Mouse (Mus musculus) liver, embryonic 14.5 days (tissue): ENCODE results near the gene Tns3. TPM values are rescaled to one million over a fixed set of nuclear protein-coding genes. Genes with fewer than 3 reads are reported as not detected.

ENCODE experiments used
- ATAC-seq: fragments of 200-750 bp; cut with Nextera tagmentation; 2 replicates; pipeline ENCODE4 v1.8.0; 2017; ENCODE audit warnings: moderate number of reproducible peaks, mild to moderate bottlenecking, moderate library complexity; ENCODE audit not compliant: insufficient read depth
- DNase-seq, 3 experiments: peaks; one replicate each; pipeline ENCODE4 v3.0.0-alpha.2; 2012 to 2013; ENCODE audit warnings: low read depth in 3 of 3, low spot score in 3 of 3
- H3K27ac ChIP-seq: fragments of 300-500 bp; sonication (generic); 2 replicates; pipeline ENCODE4 v1.5.1; 2014; ENCODE audit warnings: moderate library complexity, mild to moderate bottlenecking, control low read depth, inconsistent platforms
- H3K27me3 ChIP-seq: fragments of 300-500 bp; sonication (generic); 2 replicates; pipeline ENCODE4 v1.6.1; 2014; ENCODE audit warnings: mild to moderate bottlenecking, low read length, moderate library complexity; ENCODE audit not compliant: control insufficient read depth, insufficient read depth
- H3K36me3 ChIP-seq: fragments of 300-500 bp; sonication (generic); replicated peaks from 2 replicates; pipeline ENCODE4 v1.6.1; 2014; ENCODE audit warnings: low read depth; ENCODE audit not compliant: control insufficient read depth, insufficient read depth
- H3K4me1 ChIP-seq, 2 experiments: fragments of 200-500 bp in 1 of 2; fragments of 300-500 bp in 1 of 2; sonication (generic) in 1 of 2; replicated peaks; 2 replicates each; pipeline ENCODE4 v1.6.1; 2012 to 2014; ENCODE audit warnings: antibody characterized with exemption in 1 of 2, inconsistent platforms in 1 of 2, low read length in 1 of 2; ENCODE audit not compliant: control insufficient read depth in 2 of 2, insufficient read depth in 2 of 2
- H3K4me2 ChIP-seq: fragments of 300-500 bp; sonication (generic); 2 replicates; pipeline ENCODE4 v1.6.1; 2014; ENCODE audit warnings: low read depth, mild to moderate bottlenecking, control low read depth, moderate library complexity
- H3K4me3 ChIP-seq, 2 experiments: fragments of 200-500 bp in 1 of 2; fragments of 300-500 bp in 1 of 2; sonication (generic) in 1 of 2; 2 replicates each; pipeline ENCODE4 v1.5.1; 2012 to 2014; ENCODE audit warnings: low read depth in 2 of 2, low read length in 2 of 2, mild to moderate bottlenecking in 2 of 2, control low read depth in 1 of 2, inconsistent platforms in 1 of 2, moderate library complexity in 1 of 2; ENCODE audit not compliant: insufficient read depth in 1 of 2
- H3K9ac ChIP-seq: fragments of 300-500 bp; sonication (generic); replicated peaks from 2 replicates; pipeline ENCODE4 v1.6.1; 2014; ENCODE audit warnings: mild to moderate bottlenecking, control low read depth, moderate library complexity
- H3K9me3 ChIP-seq: fragments of 300-500 bp; sonication (generic); 2 replicates; pipeline ENCODE4 v1.6.1; 2016; ENCODE audit warnings: low read length, mixed read lengths; ENCODE audit not compliant: control insufficient read depth
- CTCF ChIP-seq: IDR thresholded peaks from 2 replicates; pipeline ENCODE4 v1.5.1; 2016; ENCODE audit warnings: antibody characterized with exemption, low read depth, control low read depth
- EP300 ChIP-seq: IDR thresholded peaks from 2 replicates; pipeline ENCODE4 v1.6.1; 2016; ENCODE audit warnings: antibody characterized with exemption, low read depth
- WGBS: fragments of 180-500 bp; shearing (Covaris S2); extraction: QIAGEN DNeasy Blood & Tissue Kit; methylation state at CpG from one replicate; pipeline ENCODE4 v1.1.7; 2014; ENCODE audit not compliant: insufficient replicate concordance; 5-methylcytosine and 5-hydroxymethylcytosine counted together
- polyA plus RNA-seq, 2 experiments: library from polyadenylated mRNA; depleted of rRNA in 1 of 2; stranded (reverse) in 1 of 2; unstranded in 1 of 2; fragments of >200 nt; fragmentation: Nextera tagmentation in 1 of 2; extraction: Ambion mirVana in 1 of 2; gene quantifications; 2 replicates each; pipeline versions ENCODE4 v1.2.1 to v1.2.3; 2012 to 2014

Gene Tns3
- polyA plus RNA-seq, 2 experiments: 2.0 to 3.0 TPM

- H3K36me3 ChIP-seq: no peaks in the 10 kb centered on the region
- no peak for DNase-seq
- H3K27me3 ChIP-seq: no peaks in the 10 kb centered on the region
- no peak overlapping the region for H3K27ac ChIP-seq
- TF ChIP-seq CTCF (no peak), EP300 (no peak)
- H3K4me1 ChIP-seq: peaks cover 0 to 9% of the 10 kb centered on the region in 2 experiments; a peak in 2 of 4 replicates
- H3K9me3 ChIP-seq: no peaks in the 10 kb centered on the region
- 60% methylated on average over 3 of the region's 3 CpGs for WGBS
- no peak overlapping the region for H3K9ac ChIP-seq
- ATAC-seq: no peak
- no peak overlapping the region for H3K4me3 ChIP-seq
- H3K4me2 ChIP-seq: no peak overlapping the region
Observed at GRCm38 (mm10) chr11:8583137-8583536, 81.2 kb downstream of the Tns3 start.

- ATAC-seq: no peak
- Histone ChIP-seq H3K9me3 (no peaks in the 10 kb centered on the region), H3K9ac (no peak overlapping the region), H3K27ac (no peak overlapping the region), H3K36me3 (no peaks in the 10 kb centered on the region), H3K4me3 (no peak overlapping the region), H3K4me2 (no peak overlapping the region), H3K4me1 (peaks cover 0 to 9% of the 10 kb centered on the region in 2 experiments; a peak in 2 of 4 replicates), H3K27me3 (no peaks in the 10 kb centered on the region)
- TF ChIP-seq EP300 (no peak), CTCF (no peak)
- 49% methylated on average over 10 of the region's 10 CpGs for WGBS
- no peak for DNase-seq
Observed at GRCm38 (mm10) chr11:8582101-8582920, 82.0 kb downstream of the Tns3 start.

GRCm38 (mm10) chr11:8579789-8580188 is 84.5 kb downstream of the Tns3 start:
- WGBS: 47% methylated on average over 5 of the region's 5 CpGs
- H3K4me3 ChIP-seq: no peak overlapping the region
- H3K27ac ChIP-seq: no peak overlapping the region
- no peaks in the 10 kb centered on the region for H3K36me3 ChIP-seq
- H3K27me3 ChIP-seq: no peaks in the 10 kb centered on the region
- ATAC-seq: no peak
- H3K9ac ChIP-seq: no peak overlapping the region
- TF ChIP-seq EP300 (no peak), CTCF (no peak)
- H3K4me2 ChIP-seq: no peak overlapping the region
- no peak for DNase-seq
- no peaks in the 10 kb centered on the region for H3K9me3 ChIP-seq
- H3K4me1 ChIP-seq: peaks cover 0 to 12% of the 10 kb centered on the region in 2 experiments; a peak in 2 of 4 replicates

GRCm38 (mm10) chr11:8575217-8576180 is 88.8 kb downstream of the Tns3 start:
- no peak for DNase-seq
- TF ChIP-seq CTCF: no peak
- H3K9me3 ChIP-seq: no peaks in the 10 kb centered on the region
- no peak overlapping the region for H3K4me3 ChIP-seq
- H3K27me3 ChIP-seq: no peaks in the 10 kb centered on the region
- no peak overlapping the region for H3K27ac ChIP-seq
- no peak overlapping the region for H3K4me2 ChIP-seq
- WGBS: 47% methylated on average over 10 of the region's 10 CpGs
- no peak for ATAC-seq
- peaks cover 0 to 6% of the 10 kb centered on the region in 2 experiments; a peak in 2 of 4 replicates for H3K4me1 ChIP-seq
- H3K9ac ChIP-seq: no peak overlapping the region
- H3K36me3 ChIP-seq: no peaks in the 10 kb centered on the region

GRCm38 (mm10) chr11:8574562-8574961 is 89.8 kb downstream of the Tns3 start:
- H3K9me3 ChIP-seq: no peaks in the 10 kb centered on the region
- H3K4me3 ChIP-seq: no peak overlapping the region
- no peaks in the 10 kb centered on the region for H3K27me3 ChIP-seq
- ATAC-seq (no peak), DNase-seq (no peak)
- peaks cover 0 to 6% of the 10 kb centered on the region in 2 experiments; a peak in 2 of 4 replicates for H3K4me1 ChIP-seq
- H3K4me2 ChIP-seq: no peak overlapping the region
- WGBS: 69% methylated on average over 6 of the region's 6 CpGs
- no peak overlapping the region for H3K9ac ChIP-seq
- no peaks in the 10 kb centered on the region for H3K36me3 ChIP-seq
- TF ChIP-seq CTCF (no peak), EP300 (no peak)
- no peak overlapping the region for H3K27ac ChIP-seq
